Mouse (Mus musculus) lung, postnatal 14 days (tissue): ENCODE data around the gene 1700008O03Rik.

Experiments
- DNase-seq: peaks from one replicate; pipeline ENCODE4 v3.0.0; 2021

1700008O03Rik gene

GRCm38 (mm10) chr7:44385720-44386119 is at the start of gene 1700008O03Rik:
Gene 1700008O03Rik, minus strand, starts transcription at chr7:44385820.
- no peak for DNase-seq

- DNase-seq: no peak
These were observed 48.5 kb upstream of the 1700008O03Rik start for GRCm38 (mm10) chr7:44434089-44434488.

- no peak for DNase-seq
These were observed 47.8 kb upstream of the 1700008O03Rik start for GRCm38 (mm10) chr7:44433371-44433770.

GRCm38 (mm10) chr7:44432550-44432949 is 46.9 kb upstream of the 1700008O03Rik start:
- DNase-seq: no peak

- no peak for DNase-seq
These were observed 44.2 kb upstream of the 1700008O03Rik start for GRCm38 (mm10) chr7:44429534-44430488.

- no peak for DNase-seq
These were observed 43.4 kb upstream of the 1700008O03Rik start, which contains the start of gene Lrrc4b for GRCm38 (mm10) chr7:44428968-44429521. Gene Lrrc4b, plus strand, starts transcription at chr7:44429018.

GRCm38 (mm10) chr7:44428171-44428950 is 42.7 kb upstream of the 1700008O03Rik start:
- no peak for DNase-seq

GRCm38 (mm10) chr7:44427666-44428065 is 42.0 kb upstream of the 1700008O03Rik start:
- DNase-seq: no peak

GRCm38 (mm10) chr7:44413307-44413706 is 27.7 kb upstream of the 1700008O03Rik start:
- peak; percentile 23 for DNase-seq

GRCm38 (mm10) chr7:44411144-44411543 is 25.5 kb upstream of the 1700008O03Rik start:
- DNase-seq: no peak

- no peak for DNase-seq
These were observed 20.4 kb upstream of the 1700008O03Rik start for GRCm38 (mm10) chr7:44406015-44406355.

- peak; percentile 88 for DNase-seq
These were observed 19.9 kb upstream of the 1700008O03Rik start for GRCm38 (mm10) chr7:44405346-44406014.

- no peak for DNase-seq
These were observed 16.1 kb upstream of the 1700008O03Rik start for GRCm38 (mm10) chr7:44401673-44402072.

GRCm38 (mm10) chr7:44398570-44398969 is 12.9 kb upstream of the 1700008O03Rik start:
- DNase-seq: peak; percentile 56

- no peak for DNase-seq
These were observed 7.7 kb upstream of the 1700008O03Rik start for GRCm38 (mm10) chr7:44393284-44393683.

GRCm38 (mm10) chr7:44392341-44392740 is 6.7 kb upstream of the 1700008O03Rik start:
- no peak for DNase-seq

GRCm38 (mm10) chr7:44391831-44392230 is 6.2 kb upstream of the 1700008O03Rik start:
- no peak for DNase-seq

GRCm38 (mm10) chr7:44384716-44385059 is 932 bp downstream of the 1700008O03Rik start:
- DNase-seq: no peak

GRCm38 (mm10) chr7:44383980-44384715 is 1.5 kb downstream of the 1700008O03Rik start, which contains the start of gene Syt3:
Gene Syt3, plus strand, starts transcription at chr7:44384102.
- peak; percentile 65 for DNase-seq

GRCm38 (mm10) chr7:44382541-44382940 is 3.1 kb downstream of the 1700008O03Rik start:
- DNase-seq: no peak

- peak; percentile 46 for DNase-seq
These were observed 7.3 kb downstream of the 1700008O03Rik start for GRCm38 (mm10) chr7:44378290-44378689.

GRCm38 (mm10) chr7:44375793-44376192 is 9.8 kb downstream of the 1700008O03Rik start:
- no peak for DNase-seq
